Mouse (Mus musculus): ENCODE results near the gene Plekhb2. TPM values are rescaled to one million over a fixed set of nuclear protein-coding genes. Genes with fewer than 3 reads are reported as not detected.

Plekhb2 gene
- polyA plus RNA-seq, 1 experiment = 76.5 TPM

- no peak overlapping the region for H3K27ac ChIP-seq (ENCODE audit: insufficient read depth, low read length)
- TF ChIP-seq CTCF (IDR thresholded peaks at IDR 0.05; ENCODE audit: borderline replicate concordance, insufficient read depth, low read length) (no peak), POLR2A (IDR thresholded peaks at IDR 0.05; ENCODE audit: low read depth, low read length) (no peak)
- no peak overlapping the region for H3K4me3 ChIP-seq (ENCODE audit: insufficient read depth, low read length)
- peaks cover 26% of the 10 kb centered on the region for H3K4me1 ChIP-seq (ENCODE audit: control insufficient read depth, insufficient read depth, low read length)
Measured at GRCm38 (mm10) chr1:34828528-34829294, 21.1 kb upstream of the Plekhb2 start.

- H3K4me1 ChIP-seq (ENCODE audit: control insufficient read depth, insufficient read depth, low read length) = peaks cover 18% of the 10 kb centered on the region
- no peak for TF ChIP-seq POLR2A (IDR thresholded peaks at IDR 0.05; ENCODE audit: low read depth, low read length)
- TF ChIP-seq CTCF (IDR thresholded peaks at IDR 0.05; ENCODE audit: borderline replicate concordance, insufficient read depth, low read length) = no peak
- no peak overlapping the region for H3K27ac ChIP-seq (ENCODE audit: insufficient read depth, low read length)
- H3K4me3 ChIP-seq (ENCODE audit: insufficient read depth, low read length) = no peak overlapping the region
Measured at GRCm38 (mm10) chr1:34830934-34831333, 18.8 kb upstream of the Plekhb2 start.

GRCm38 (mm10) chr1:34831381-34831780 lies 18.4 kb upstream of the Plekhb2 start:
- TF ChIP-seq POLR2A (IDR thresholded peaks at IDR 0.05; ENCODE audit: low read depth, low read length) (no peak), CTCF (IDR thresholded peaks at IDR 0.05; ENCODE audit: borderline replicate concordance, insufficient read depth, low read length) (no peak)
- peaks cover 18% of the 10 kb centered on the region for H3K4me1 ChIP-seq (ENCODE audit: control insufficient read depth, insufficient read depth, low read length)
- no peak overlapping the region for H3K27ac ChIP-seq (ENCODE audit: insufficient read depth, low read length)
- no peak overlapping the region for H3K4me3 ChIP-seq (ENCODE audit: insufficient read depth, low read length)

- TF ChIP-seq POLR2A (IDR thresholded peaks at IDR 0.05; ENCODE audit: low read depth, low read length) (no peak), CTCF (IDR thresholded peaks at IDR 0.05; ENCODE audit: borderline replicate concordance, insufficient read depth, low read length) (no peak)
- no peak overlapping the region for H3K27ac ChIP-seq (ENCODE audit: insufficient read depth, low read length)
- peaks cover 17% of the 10 kb centered on the region for H3K4me1 ChIP-seq (ENCODE audit: control insufficient read depth, insufficient read depth, low read length)
- no peak overlapping the region for H3K4me3 ChIP-seq (ENCODE audit: insufficient read depth, low read length)
Measured at GRCm38 (mm10) chr1:34834904-34835303, 14.9 kb upstream of the Plekhb2 start.

- Histone ChIP-seq H3K4me3 (ENCODE audit: insufficient read depth, low read length) (no peak overlapping the region), H3K4me1 (ENCODE audit: control insufficient read depth, insufficient read depth, low read length) (peaks cover 6% of the 10 kb centered on the region), H3K27ac (ENCODE audit: insufficient read depth, low read length) (no peak overlapping the region)
- TF ChIP-seq CTCF (IDR thresholded peaks at IDR 0.05; ENCODE audit: borderline replicate concordance, insufficient read depth, low read length) (no peak), POLR2A (IDR thresholded peaks at IDR 0.05; ENCODE audit: low read depth, low read length) (no peak)
Measured at GRCm38 (mm10) chr1:34837951-34838689, 11.7 kb upstream of the Plekhb2 start.

GRCm38 (mm10) chr1:34839241-34839640 lies 10.5 kb upstream of the Plekhb2 start:
- Histone ChIP-seq H3K27ac (ENCODE audit: insufficient read depth, low read length) (no peak overlapping the region), H3K4me1 (ENCODE audit: control insufficient read depth, insufficient read depth, low read length) (peaks cover 11% of the 10 kb centered on the region), H3K4me3 (ENCODE audit: insufficient read depth, low read length) (no peak overlapping the region)
- TF ChIP-seq CTCF (IDR thresholded peaks at IDR 0.05; ENCODE audit: borderline replicate concordance, insufficient read depth, low read length) (no peak), POLR2A (IDR thresholded peaks at IDR 0.05; ENCODE audit: low read depth, low read length) (no peak)

- H3K27ac ChIP-seq (ENCODE audit: insufficient read depth, low read length) = peak overlapping the region; percentile 80
Measured at GRCm38 (mm10) chr1:34841709-34842388, 7.9 kb upstream of the Plekhb2 start.

GRCm38 (mm10) chr1:34842389-34842861 lies 7.4 kb upstream of the Plekhb2 start:
- Histone ChIP-seq H3K4me1 (ENCODE audit: control insufficient read depth, insufficient read depth, low read length) (peaks cover 11% of the 10 kb centered on the region), H3K27ac (ENCODE audit: insufficient read depth, low read length) (peak overlapping the region; percentile 82), H3K4me3 (ENCODE audit: insufficient read depth, low read length) (peak overlapping the region; percentile 97)
- TF ChIP-seq CTCF (IDR thresholded peaks at IDR 0.05; ENCODE audit: borderline replicate concordance, insufficient read depth, low read length) (no peak), POLR2A (IDR thresholded peaks at IDR 0.05; ENCODE audit: low read depth, low read length) (no peak; the same call in 1 of the 2 replicates)

More at GRCm38 (mm10) chr1:34841709-34842388, 7.9 kb upstream of the Plekhb2 start:
- Histone ChIP-seq H3K4me3 (ENCODE audit: insufficient read depth, low read length) (peak overlapping the region; percentile 97), H3K4me1 (ENCODE audit: control insufficient read depth, insufficient read depth, low read length) (peaks cover 11% of the 10 kb centered on the region)
- TF ChIP-seq CTCF (IDR thresholded peaks at IDR 0.05; ENCODE audit: borderline replicate concordance, insufficient read depth, low read length) (no peak), POLR2A (IDR thresholded peaks at IDR 0.05; ENCODE audit: low read depth, low read length) (no peak; the same call in 1 of the 2 replicates)

- peak within 1 kb of the TSS; percentile 100 for H3K27ac ChIP-seq (ENCODE audit: insufficient read depth, low read length)
- TF ChIP-seq CTCF (IDR thresholded peaks at IDR 0.05; ENCODE audit: borderline replicate concordance, insufficient read depth, low read length) = no peak
- peak; percentile 93 for TF ChIP-seq POLR2A (IDR thresholded peaks at IDR 0.05; ENCODE audit: low read depth, low read length)
- peak within 1 kb of the TSS; percentile 97 for H3K4me3 ChIP-seq (ENCODE audit: insufficient read depth, low read length)
- H3K4me1 ChIP-seq (ENCODE audit: control insufficient read depth, insufficient read depth, low read length) = peaks cover 9% of the 10 kb centered on the region
Measured at GRCm38 (mm10) chr1:34842887-34843618, 6.7 kb upstream of the Plekhb2 start, which contains the start of gene Fam168b. Gene Fam168b (minus strand): TSS chr1:34843065.
